Mouse (Mus musculus): ENCODE results near the gene Fbxo22. TPM values are rescaled to one million over a fixed set of nuclear protein-coding genes. Genes with fewer than 3 reads are reported as not detected.
A peak's percentile ranks its signal among the peaks of the same experiment; 100 is the strongest.

The Fbxo22 gene
- 11.4 and 14.7 TPM in 2 replicates for polyA plus RNA-seq (2012; rRNA removed)

GRCm38 (mm10) chr9:55208790-55209481 lies at the start of gene Fbxo22:
Fbxo22 (plus strand) TSS chr9:55208925.
- WGBS, result under 1% methylated on average over 65 of the region's 65 CpGs
- DNase-seq (ENCODE audit: low read depth, low spot score), result peak; percentile 42

- DNase-seq (ENCODE audit: low read depth, low spot score), result no peak
- WGBS, result 85% methylated on average over 7 of the region's 7 CpGs
Measured at GRCm38 (mm10) chr9:55170655-55171412, 37.9 kb upstream of the Fbxo22 start.

- WGBS, result 94% methylated on average over 1 of the region's 1 CpGs
- no peak for DNase-seq (ENCODE audit: low read depth, low spot score)
Measured at GRCm38 (mm10) chr9:55172195-55172685, 36.5 kb upstream of the Fbxo22 start.

GRCm38 (mm10) chr9:55174235-55174634 lies 34.5 kb upstream of the Fbxo22 start:
- no peak for DNase-seq (ENCODE audit: low read depth, low spot score)
- 91% methylated on average over 2 of the region's 2 CpGs for WGBS

- DNase-seq (ENCODE audit: low read depth, low spot score), result no peak
- WGBS, result 86% methylated on average over 3 of the region's 3 CpGs
Measured at GRCm38 (mm10) chr9:55195876-55196275, 12.8 kb upstream of the Fbxo22 start.

- DNase-seq (ENCODE audit: low read depth, low spot score), result no peak
- 85% methylated on average over 1 of the region's 1 CpGs for WGBS
Measured at GRCm38 (mm10) chr9:55198260-55198659, 10.5 kb upstream of the Fbxo22 start.

GRCm38 (mm10) chr9:55199348-55199747 lies 9.4 kb upstream of the Fbxo22 start:
- WGBS, result 65% methylated on average over 2 of the region's 2 CpGs
- DNase-seq (ENCODE audit: low read depth, low spot score), result no peak

GRCm38 (mm10) chr9:55208458-55208789 lies 301 bp upstream of the Fbxo22 start:
- DNase-seq (ENCODE audit: low read depth, low spot score), result no peak
- 1% methylated on average over 2 of the region's 2 CpGs for WGBS

GRCm38 (mm10) chr9:55211611-55212010 lies 2.9 kb downstream of the Fbxo22 start:
- no peak for DNase-seq (ENCODE audit: low read depth, low spot score)
- WGBS, result 74% methylated on average over 4 of the region's 4 CpGs

GRCm38 (mm10) chr9:55213396-55213795 lies 4.7 kb downstream of the Fbxo22 start:
- DNase-seq (ENCODE audit: low read depth, low spot score), result no peak
- WGBS, result 81% methylated on average over 1 of the region's 1 CpGs

GRCm38 (mm10) chr9:55215056-55215455 lies 6.3 kb downstream of the Fbxo22 start:
- no peak for DNase-seq (ENCODE audit: low read depth, low spot score)
- WGBS, result 69% methylated on average over 3 of the region's 3 CpGs

- DNase-seq (ENCODE audit: low read depth, low spot score), result no peak
- 92% methylated on average over 3 of the region's 3 CpGs for WGBS
Measured at GRCm38 (mm10) chr9:55215648-55216047, 6.9 kb downstream of the Fbxo22 start.

GRCm38 (mm10) chr9:55216078-55216477 lies 7.4 kb downstream of the Fbxo22 start:
- DNase-seq (ENCODE audit: low read depth, low spot score), result no peak
- WGBS, result 75% methylated on average over 2 of the region's 2 CpGs

GRCm38 (mm10) chr9:55217381-55217780 lies 8.7 kb downstream of the Fbxo22 start:
- DNase-seq (ENCODE audit: low read depth, low spot score), result no peak
- WGBS, result 91% methylated on average over 3 of the region's 3 CpGs

- 86% methylated on average over 7 of the region's 7 CpGs for WGBS
- no peak for DNase-seq (ENCODE audit: low read depth, low spot score)
Measured at GRCm38 (mm10) chr9:55225165-55225737, 16.5 kb downstream of the Fbxo22 start.

- no peak for DNase-seq (ENCODE audit: low read depth, low spot score)
- 89% methylated on average over 3 of the region's 3 CpGs for WGBS
Measured at GRCm38 (mm10) chr9:55226251-55226650, 17.5 kb downstream of the Fbxo22 start.

- 78% methylated on average over 4 of the region's 4 CpGs for WGBS
- no peak for DNase-seq (ENCODE audit: low read depth, low spot score)
Measured at GRCm38 (mm10) chr9:55228149-55228548, 19.4 kb downstream of the Fbxo22 start.

- WGBS, result 60% methylated on average over 10 of the region's 10 CpGs
Measured at GRCm38 (mm10) chr9:55229010-55229409, 20.3 kb downstream of the Fbxo22 start.

GRCm38 (mm10) chr9:55231544-55231943 lies 22.8 kb downstream of the Fbxo22 start:
- WGBS, result 55% methylated on average over 6 of the region's 6 CpGs
- no peak for DNase-seq (ENCODE audit: low read depth, low spot score)

More at GRCm38 (mm10) chr9:55229010-55229409, 20.3 kb downstream of the Fbxo22 start:
- DNase-seq (ENCODE audit: low read depth, low spot score), result no peak

- no peak for DNase-seq (ENCODE audit: low read depth, low spot score)
- 84% methylated on average over 5 of the region's 5 CpGs for WGBS
Measured at GRCm38 (mm10) chr9:55232110-55232509, 23.4 kb downstream of the Fbxo22 start.

- no peak for DNase-seq (ENCODE audit: low read depth, low spot score)
- 69% methylated on average over 7 of the region's 7 CpGs for WGBS
Measured at GRCm38 (mm10) chr9:55232586-55232985, 23.9 kb downstream of the Fbxo22 start.
